Mouse (Mus musculus): ENCODE results near the gene Uchl4. TPM values are rescaled to one million over a fixed set of nuclear protein-coding genes. Genes with fewer than 3 reads are reported as not detected.
"Not testable (repeated sequence)": the region's sequence is repeated elsewhere in the genome, so short reads cannot be mapped to it uniquely, and the experiment has no call there.

Uchl4 gene
- 1 to 10 TPM; 1.2 to 1.6 TPM for total RNA-seq (2021)
- long read RNA-seq, experiment 1, result 0 reads
- long read RNA-seq, experiment 2, result 0 reads

GRCm38 (mm10) chr9:64234768-64235435 is at the start of gene Uchl4:
Uchl4 (plus strand) TSS chr9:64235201.
- intact Hi-C loops (cut with DNase I), result no loop called here
- DNase-seq, result no peak

GRCm38 (mm10) chr9:64193879-64194278 is 41.1 kb upstream of the Uchl4 start:
- DNase-seq, result no peak
- intact Hi-C loops (cut with DNase I), result no loop called here

- intact Hi-C loops (cut with DNase I), result no loop called here
- peak in 1 of 2 experiments; percentile 6 for DNase-seq
These were observed 39.4 kb upstream of the Uchl4 start for GRCm38 (mm10) chr9:64195554-64195953.

DNA sequence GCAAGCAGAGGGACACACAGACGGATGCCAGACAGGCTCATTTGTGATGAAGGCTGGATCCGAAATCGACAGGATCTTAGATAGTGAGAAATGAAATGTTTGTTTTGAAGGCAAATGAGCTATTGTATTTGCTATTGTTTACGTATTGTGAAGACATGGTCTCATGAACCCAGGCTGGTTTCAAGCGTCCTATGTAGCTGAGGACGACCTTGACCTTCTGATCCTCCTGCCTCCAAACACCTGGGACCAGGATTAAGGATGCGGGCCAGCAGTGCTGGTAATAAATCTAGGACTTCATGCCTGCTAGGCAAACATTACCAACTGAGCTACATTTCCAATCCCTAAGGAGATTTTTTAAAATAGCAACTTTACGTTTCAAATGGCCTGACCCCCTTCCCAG is 37.5 kb upstream of the Uchl4 start:
- no peak for DNase-seq
- intact Hi-C loops (cut with DNase I), result no loop called here

- intact Hi-C loops (cut with DNase I), result no loop called here
- peak in 1 of 2 experiments; percentile 10 for DNase-seq
These were observed 36.8 kb upstream of the Uchl4 start for GRCm38 (mm10) chr9:64198068-64198762.

GRCm38 (mm10) chr9:64198763-64199418 is 36.1 kb upstream of the Uchl4 start:
- DNase-seq; intact Hi-C loops (cut with DNase I): not testable (repeated sequence)

DNA sequence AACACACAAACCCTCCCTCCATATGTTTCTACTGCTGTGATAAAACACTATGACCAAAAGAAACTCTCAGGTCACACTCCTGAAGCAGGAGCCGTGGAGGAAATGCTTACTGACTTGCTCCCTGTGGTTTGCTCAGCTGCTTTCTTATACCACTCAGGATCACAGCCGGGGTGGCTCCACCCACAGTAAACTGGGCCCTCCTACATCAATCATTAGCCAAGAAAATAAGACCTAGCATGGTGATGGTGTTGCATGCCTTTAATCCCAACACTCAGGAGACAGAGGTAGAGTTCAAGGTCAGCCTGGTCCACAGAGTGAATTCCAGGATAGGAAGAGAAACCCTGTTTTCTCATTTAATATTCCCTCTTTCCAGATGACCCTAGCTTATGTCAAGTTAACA is 35.1 kb upstream of the Uchl4 start:
- no peak for DNase-seq
- intact Hi-C loops (cut with DNase I), result no loop called here

DNA sequence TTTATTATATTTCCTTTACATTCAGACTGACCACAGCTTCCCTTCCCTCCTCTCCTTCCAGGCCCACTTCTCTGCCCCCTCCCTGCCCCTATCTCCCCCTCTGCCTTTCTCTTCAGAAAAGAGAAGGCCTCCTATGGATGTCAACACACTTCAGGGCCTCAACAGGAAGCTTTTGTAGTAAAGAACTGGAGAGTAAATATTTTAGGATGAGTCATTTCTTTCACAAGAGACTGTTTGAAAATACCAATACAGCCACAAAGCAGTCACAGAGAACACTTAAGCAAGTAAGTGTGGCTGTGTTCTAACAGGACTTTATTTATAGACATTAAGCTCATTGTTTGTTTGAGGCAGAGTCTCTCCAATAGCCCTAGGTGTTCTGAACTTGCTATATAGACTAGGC is 32.7 kb upstream of the Uchl4 start:
- no peak for DNase-seq
- intact Hi-C loops (cut with DNase I), result no loop called here

DNA sequence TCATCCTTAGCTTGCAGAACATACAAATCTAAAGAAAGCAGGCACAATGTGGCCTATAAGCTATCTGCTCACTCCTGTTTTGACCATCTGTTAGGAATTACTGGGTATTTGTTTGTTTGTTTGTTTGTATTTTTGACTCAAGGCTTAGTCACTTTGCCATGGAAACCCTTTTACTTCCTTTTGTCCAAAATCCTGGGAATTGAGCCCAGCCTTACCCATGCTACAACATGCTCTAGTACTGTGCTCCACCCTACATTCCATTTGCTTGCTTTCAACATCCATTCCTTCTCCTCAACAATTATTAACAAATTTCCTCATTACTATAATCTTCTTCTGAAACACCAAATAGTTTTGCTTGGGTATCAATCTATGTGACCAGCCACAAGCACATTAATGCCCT is 32.1 kb upstream of the Uchl4 start:
- no peak for DNase-seq
- intact Hi-C loops (cut with DNase I), result no loop called here

- DNase-seq, result peak in 1 of 2 experiments; percentile 24
- intact Hi-C loops (cut with DNase I), result no loop called here
These were observed 27.4 kb upstream of the Uchl4 start for GRCm38 (mm10) chr9:64207509-64208084.

DNA sequence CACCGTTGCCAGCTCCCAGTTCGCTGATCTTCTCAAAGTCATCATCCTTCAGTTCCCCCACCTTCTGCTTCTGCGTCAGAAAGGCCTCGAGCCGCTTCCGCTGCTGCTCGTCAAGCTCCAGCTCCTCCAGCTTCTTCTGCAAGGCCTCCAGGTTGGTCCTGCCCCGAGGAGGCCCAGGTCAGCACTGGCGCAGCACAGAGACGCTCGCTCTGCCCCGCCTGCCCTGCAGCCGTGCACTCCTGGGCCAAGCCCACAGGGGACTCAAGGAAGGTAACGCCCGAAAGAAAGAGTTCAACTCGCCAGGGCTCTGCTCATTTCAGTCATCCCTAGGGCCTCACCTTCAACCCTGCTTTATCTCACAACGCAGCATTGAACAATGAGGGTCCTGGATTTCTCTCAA is 20.5 kb upstream of the Uchl4 start:
- DNase-seq, result no peak
- intact Hi-C loops (cut with DNase I), result no loop called here

- no peak for DNase-seq
- intact Hi-C loops (cut with DNase I), result loop anchor here (5.0 kb wide), 1 partner anchor 36 kb away; the partner anchor contains the start of gene Map2k1
These were observed 18.9 kb upstream of the Uchl4 start for GRCm38 (mm10) chr9:64216090-64216489.

GRCm38 (mm10) chr9:64216641-64217040 is 18.4 kb upstream of the Uchl4 start:
- no peak for DNase-seq
- intact Hi-C loops (cut with DNase I), result loop anchor here (5.0 kb wide), 1 partner anchor 36 kb away; the partner anchor contains the start of gene Map2k1

GRCm38 (mm10) chr9:64217887-64218286 is 17.1 kb upstream of the Uchl4 start:
- intact Hi-C loops (cut with DNase I), result loop anchor here (5.0 kb wide), 1 partner anchor 34 kb away; the partner anchor contains the start of gene Map2k1
- DNase-seq, result no peak

- intact Hi-C loops (cut with DNase I), result loop anchor here (5.0 kb wide), 1 partner anchor 33 kb away; the partner anchor contains the start of gene Map2k1
- no peak for DNase-seq
These were observed 15.7 kb upstream of the Uchl4 start for GRCm38 (mm10) chr9:64219305-64219704.

- intact Hi-C loops (cut with DNase I), result loop anchor here (5.0 kb wide), 1 partner anchor 32 kb away; the partner anchor contains the start of gene Map2k1
- DNase-seq, result no peak
These were observed 15.1 kb upstream of the Uchl4 start for GRCm38 (mm10) chr9:64219772-64220420.

DNA sequence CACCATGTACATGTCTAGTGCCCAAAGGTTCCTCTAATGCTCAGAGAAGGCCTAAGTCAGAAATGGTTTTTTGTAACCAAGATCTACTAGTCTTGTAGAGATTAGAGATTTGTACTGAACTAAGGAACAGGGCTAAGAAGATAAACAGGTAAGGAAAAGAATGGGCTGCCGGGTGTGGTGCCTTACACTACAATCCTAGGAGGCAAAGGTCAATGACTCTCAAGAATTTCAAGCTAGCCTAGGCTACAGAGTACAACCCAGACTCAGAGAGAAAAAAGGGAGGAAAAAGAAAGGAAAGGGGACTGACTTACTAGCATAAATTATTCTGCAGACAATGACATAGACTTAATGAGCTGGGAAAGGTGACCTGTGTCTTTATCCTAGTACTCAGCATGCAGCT is 14.4 kb upstream of the Uchl4 start:
- intact Hi-C loops (cut with DNase I), result no loop called here
- DNase-seq, result no peak

DNA sequence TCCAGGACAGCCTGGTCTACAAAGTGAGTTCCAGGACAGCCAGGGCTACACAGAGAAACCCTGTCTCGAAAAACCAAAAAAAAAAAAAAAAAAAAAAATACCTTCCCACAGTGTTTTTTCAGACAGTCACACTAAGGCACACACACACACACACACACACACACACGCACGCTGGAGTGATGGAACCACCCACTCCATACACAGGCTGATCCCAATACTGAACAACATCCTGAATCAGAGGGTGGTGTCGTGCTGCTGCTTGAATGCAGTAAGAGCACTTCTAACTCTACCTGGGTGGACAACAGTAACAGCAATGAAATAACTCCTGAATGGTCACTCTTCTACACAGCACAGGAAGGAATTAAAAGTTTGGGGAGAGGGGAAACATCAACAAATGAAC is 13.5 kb upstream of the Uchl4 start:
- intact Hi-C loops (cut with DNase I), result no loop called here
- no peak for DNase-seq

GRCm38 (mm10) chr9:64222098-64222497 is 12.9 kb upstream of the Uchl4 start:
- intact Hi-C loops (cut with DNase I), result no loop called here
- DNase-seq, result no peak

GRCm38 (mm10) chr9:64225805-64226204 is 9.2 kb upstream of the Uchl4 start:
- intact Hi-C loops (cut with DNase I), result no loop called here
- DNase-seq, result no peak

All from heart, postnatal 14 days (tissue).